Mouse (Mus musculus) forebrain, embryonic 14.5 days (tissue): ENCODE results near the gene Bcas3. TPM values are rescaled to one million over a fixed set of nuclear protein-coding genes. Genes with fewer than 3 reads are reported as not detected.

Experiments used
- ATAC-seq: fragments of 200-750 bp; cut with Nextera tagmentation; 2 replicates; pipeline ENCODE4 v1.8.0; 2017; ENCODE audit warnings: mild to moderate bottlenecking, moderate library complexity
- DNase-seq: peaks from one replicate; pipeline ENCODE4 v3.0.0-alpha.2; 2015; ENCODE audit warnings: low spot score
- H3K27ac ChIP-seq: fragments of 300-500 bp; sonication (generic); 2 replicates; pipeline ENCODE4 v1.5.1; 2014; ENCODE audit warnings: low read depth, mild to moderate bottlenecking, control low read depth, low read length, moderate library complexity
- H3K27me3 ChIP-seq: fragments of 300-500 bp; sonication (generic); replicated peaks from 2 replicates; pipeline ENCODE4 v1.6.1; 2014; ENCODE audit warnings: low read length, control low read depth, mixed read lengths; ENCODE audit not compliant: control insufficient read depth, insufficient read depth
- H3K36me3 ChIP-seq: fragments of 300-500 bp; sonication (generic); 2 replicates; pipeline ENCODE4 v1.6.1; 2014; ENCODE audit warnings: low read length, control low read depth; ENCODE audit not compliant: control insufficient read depth, insufficient read depth
- H3K4me1 ChIP-seq: fragments of 300-500 bp; sonication (generic); 2 replicates; pipeline ENCODE4 v1.6.1; 2014; ENCODE audit warnings: antibody characterized with exemption, low read length, control low read depth; ENCODE audit not compliant: control insufficient read depth, insufficient read depth
- H3K4me2 ChIP-seq: fragments of 300-500 bp; sonication (generic); 2 replicates; pipeline ENCODE4 v1.6.1; 2014; ENCODE audit warnings: mild to moderate bottlenecking, control low read depth, low read length
- H3K4me3 ChIP-seq: fragments of 300-500 bp; sonication (generic); 2 replicates; pipeline ENCODE4 v1.5.1; 2014; ENCODE audit warnings: low read depth, low read length, control low read depth
- H3K9ac ChIP-seq: fragments of 300-500 bp; sonication (generic); 2 replicates; pipeline ENCODE4 v1.6.1; 2014; ENCODE audit warnings: mild to moderate bottlenecking, low read length, control low read depth, moderate library complexity
- H3K9me3 ChIP-seq: fragments of 300-500 bp; sonication (generic); replicated peaks from 2 replicates; pipeline ENCODE4 v1.6.1; 2016; ENCODE audit warnings: low read length, control low read depth, mixed read lengths; ENCODE audit not compliant: control insufficient read depth
- WGBS: fragments of 180-500 bp; shearing (Covaris S2); extraction: QIAGEN DNeasy Blood & Tissue Kit; methylation state at CpG from one replicate; pipeline ENCODE4 v1.1.7; 2014; 5-methylcytosine and 5-hydroxymethylcytosine counted together
- polyA plus RNA-seq: library from polyadenylated mRNA; unstranded; fragments of >200 nt; fragmentation: Nextera tagmentation; extraction: Ambion mirVana; gene quantifications from 2 replicates; pipeline ENCODE4 v1.2.1, GENCODE M21; 2014

Gene Bcas3
- polyA plus RNA-seq, 1 experiment from 2014 or later, result 27.5 TPM

DNA sequence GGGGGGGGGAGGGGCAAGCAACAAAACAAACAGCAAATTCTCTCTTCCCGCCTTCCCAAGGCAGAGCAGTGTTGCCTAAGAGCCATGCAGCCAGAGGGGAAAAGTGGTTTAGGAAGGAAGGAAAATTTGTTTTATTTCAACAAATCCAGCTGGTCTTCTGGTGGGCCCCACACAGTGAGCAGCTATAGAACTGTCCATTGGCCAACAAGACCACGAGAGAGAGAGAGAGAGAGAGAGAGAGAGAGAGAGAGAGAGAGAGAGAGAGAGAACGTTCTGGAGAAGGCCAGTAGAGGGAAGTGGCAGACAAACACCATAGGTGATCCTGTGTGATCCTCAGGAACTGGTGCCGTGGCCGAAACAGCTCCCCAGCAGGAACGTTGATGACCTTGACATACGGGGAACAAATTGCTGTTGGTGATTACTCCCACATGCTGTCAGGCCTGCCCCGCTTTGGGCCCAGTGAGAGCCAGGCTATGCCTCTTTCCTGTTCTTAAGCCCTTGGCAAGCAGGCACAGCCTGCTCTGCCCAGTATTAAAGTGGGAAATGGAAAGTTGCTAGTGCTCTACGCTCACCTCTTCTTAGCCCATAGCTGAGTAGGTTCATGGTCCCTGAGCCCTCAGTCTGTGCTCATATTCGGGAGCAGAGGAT, 323.5 kb downstream of the Bcas3 start:
- ATAC-seq (no peak), DNase-seq (no peak)
- H3K9ac ChIP-seq, result no peak overlapping the region
- H3K4me1 ChIP-seq, result peaks cover 13% of the 10 kb centered on the region
- H3K27me3 ChIP-seq, result no peaks in the 10 kb centered on the region
- H3K9me3 ChIP-seq, result no peaks in the 10 kb centered on the region
- 75% methylated on average over 10 of the region's 10 CpGs for WGBS
- no peaks in the 10 kb centered on the region for H3K36me3 ChIP-seq
- no peak overlapping the region for H3K27ac ChIP-seq
- no peak overlapping the region for H3K4me3 ChIP-seq
- no peak overlapping the region for H3K4me2 ChIP-seq

DNA sequence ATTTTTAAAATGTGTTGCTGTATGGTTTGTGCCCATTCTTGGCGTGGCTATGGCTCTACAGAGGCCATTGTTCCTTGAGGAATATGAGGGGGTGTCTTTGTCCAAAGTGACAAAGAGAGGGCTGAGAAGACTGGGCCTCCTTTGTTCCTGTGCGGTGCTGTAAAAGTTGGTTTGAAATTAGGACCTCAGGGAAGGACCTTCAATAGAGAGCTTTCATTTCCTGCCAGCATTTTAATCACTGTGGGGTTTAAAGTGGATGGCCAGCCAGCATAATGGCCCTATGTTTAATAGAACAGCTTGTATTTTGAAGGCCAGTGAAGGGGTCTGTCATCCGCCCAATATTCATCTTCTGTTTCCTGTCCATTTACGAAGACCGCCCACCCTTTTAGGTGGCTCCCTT, 325.7 kb downstream of the Bcas3 start:
- Histone ChIP-seq H3K4me1 (peaks cover 13% of the 10 kb centered on the region), H3K27me3 (no peaks in the 10 kb centered on the region), H3K4me2 (no peak overlapping the region), H3K4me3 (no peak overlapping the region), H3K36me3 (no peaks in the 10 kb centered on the region), H3K9ac (no peak overlapping the region), H3K9me3 (no peaks in the 10 kb centered on the region), H3K27ac (no peak overlapping the region; the same call in 1 of the 2 replicates)
- ATAC-seq (peak; percentile 62; the same call in 1 of the 2 replicates), DNase-seq (peak; percentile 68)
- WGBS, result 19% methylated on average over 5 of the region's 5 CpGs

DNA sequence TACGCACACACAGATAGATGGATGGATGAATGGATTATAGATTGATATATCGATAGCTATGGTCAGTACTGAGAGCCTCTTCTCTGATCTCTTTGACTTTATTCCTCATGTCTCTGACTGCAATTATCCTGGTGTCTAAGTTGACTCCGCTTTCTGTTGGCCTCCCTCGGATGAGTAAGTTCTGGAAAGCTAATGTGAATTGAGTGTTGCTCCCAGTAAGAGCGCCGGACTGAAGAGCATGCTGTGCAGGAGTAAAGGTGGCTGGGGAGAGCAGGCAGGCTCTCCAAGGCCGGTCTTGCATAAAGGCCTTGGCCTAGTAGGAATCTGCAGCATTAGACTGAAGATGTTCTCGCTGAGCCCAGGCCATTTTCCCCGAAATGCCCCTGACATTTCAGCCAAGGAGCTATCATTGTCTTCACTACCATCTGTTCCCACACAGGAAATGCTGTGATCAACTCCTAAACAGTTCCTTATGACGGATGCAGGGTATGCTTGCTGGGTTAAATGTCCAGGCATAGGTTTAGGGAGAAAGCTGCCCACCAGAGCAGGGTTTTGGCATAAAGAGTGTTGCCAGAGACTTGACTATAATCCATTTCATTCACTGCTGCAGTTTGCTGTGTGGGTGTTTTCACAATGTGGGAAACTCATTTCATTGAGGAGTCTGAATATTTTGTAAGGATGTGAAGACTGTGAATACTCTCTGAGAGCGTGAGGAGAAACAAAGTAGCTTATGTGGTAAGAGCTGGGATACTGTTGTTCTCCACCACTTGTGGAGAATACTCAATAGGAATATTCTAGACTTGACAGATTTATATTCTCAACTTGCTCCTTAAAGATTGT, 328.8 kb downstream of the Bcas3 start:
- WGBS, result 89% methylated on average over 11 of the region's 11 CpGs
- Histone ChIP-seq H3K27ac (no peak overlapping the region), H3K9me3 (no peaks in the 10 kb centered on the region), H3K4me1 (peaks cover 11% of the 10 kb centered on the region), H3K9ac (no peak overlapping the region), H3K4me2 (no peak overlapping the region), H3K4me3 (no peak overlapping the region), H3K27me3 (no peaks in the 10 kb centered on the region), H3K36me3 (no peaks in the 10 kb centered on the region)
- ATAC-seq (no peak), DNase-seq (no peak)

DNA sequence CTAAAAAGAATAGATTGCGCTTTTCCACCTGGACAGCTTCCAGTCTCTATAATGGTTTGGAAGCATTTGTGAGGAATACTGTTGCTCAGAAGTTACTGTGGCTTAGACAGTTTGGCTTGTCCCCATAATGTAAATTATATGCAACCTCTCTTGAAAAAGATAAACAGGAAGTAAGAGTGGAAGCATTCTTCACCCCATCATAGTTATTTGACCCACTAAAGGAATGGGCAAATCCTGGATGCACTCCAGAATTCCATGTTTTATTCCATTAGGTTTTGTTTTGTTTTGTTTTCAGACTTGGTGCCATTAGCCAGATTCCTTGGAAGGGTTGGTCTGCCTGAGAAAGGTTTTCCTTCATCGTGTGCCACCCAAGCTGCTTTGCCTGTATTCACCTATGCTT, 332.0 kb downstream of the Bcas3 start:
- H3K4me3 ChIP-seq, result no peak overlapping the region
- no peaks in the 10 kb centered on the region for H3K36me3 ChIP-seq
- 89% methylated on average over 2 of the region's 2 CpGs for WGBS
- H3K9me3 ChIP-seq, result no peaks in the 10 kb centered on the region
- H3K27ac ChIP-seq, result no peak overlapping the region
- no peaks in the 10 kb centered on the region; the same call in 1 of the 2 replicates for H3K4me1 ChIP-seq
- no peak for DNase-seq
- H3K4me2 ChIP-seq, result no peak overlapping the region
- no peak overlapping the region for H3K9ac ChIP-seq
- no peaks in the 10 kb centered on the region for H3K27me3 ChIP-seq
- ATAC-seq, result no peak

DNA sequence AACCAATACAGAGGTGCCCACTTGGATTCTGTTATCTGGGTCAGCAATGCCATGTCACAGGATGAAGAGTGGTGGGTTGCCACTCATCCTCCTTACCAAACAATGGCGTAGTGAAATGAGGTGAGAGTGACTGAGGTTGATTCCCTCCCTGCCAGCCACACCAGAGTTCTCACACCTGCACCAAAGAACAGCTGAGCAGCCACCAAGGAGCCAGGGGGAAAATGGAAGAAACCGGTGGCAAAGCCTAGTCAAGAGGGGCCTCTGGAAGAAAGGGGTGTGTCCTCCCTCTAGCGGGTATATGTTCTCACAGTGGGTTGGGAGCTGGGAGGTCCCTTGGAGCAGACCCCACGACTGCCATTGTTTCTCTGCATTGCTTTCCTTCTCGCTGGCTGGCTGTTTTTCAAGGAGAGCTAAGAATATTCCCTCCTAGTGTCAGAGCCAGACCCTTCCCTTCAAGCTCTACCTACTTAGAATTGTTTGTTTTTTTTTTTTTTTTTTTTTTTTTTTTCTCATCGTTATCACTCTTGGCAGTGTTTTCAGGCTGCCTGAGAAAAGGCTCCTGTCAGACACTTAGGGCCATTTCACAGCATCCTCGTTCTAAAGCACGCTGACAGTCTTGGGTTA, 335.0 kb downstream of the Bcas3 start:
- H3K4me3 ChIP-seq, result no peak overlapping the region
- ATAC-seq (no peak), DNase-seq (peak; percentile 8)
- H3K9ac ChIP-seq, result no peak overlapping the region
- no peaks in the 10 kb centered on the region for H3K27me3 ChIP-seq
- no peak overlapping the region for H3K27ac ChIP-seq
- H3K4me1 ChIP-seq, result no peaks in the 10 kb centered on the region; the same call in 1 of the 2 replicates
- H3K36me3 ChIP-seq, result no peaks in the 10 kb centered on the region
- no peak overlapping the region for H3K4me2 ChIP-seq
- no peaks in the 10 kb centered on the region for H3K9me3 ChIP-seq
- WGBS, result 38% methylated on average over 8 of the region's 8 CpGs

DNA sequence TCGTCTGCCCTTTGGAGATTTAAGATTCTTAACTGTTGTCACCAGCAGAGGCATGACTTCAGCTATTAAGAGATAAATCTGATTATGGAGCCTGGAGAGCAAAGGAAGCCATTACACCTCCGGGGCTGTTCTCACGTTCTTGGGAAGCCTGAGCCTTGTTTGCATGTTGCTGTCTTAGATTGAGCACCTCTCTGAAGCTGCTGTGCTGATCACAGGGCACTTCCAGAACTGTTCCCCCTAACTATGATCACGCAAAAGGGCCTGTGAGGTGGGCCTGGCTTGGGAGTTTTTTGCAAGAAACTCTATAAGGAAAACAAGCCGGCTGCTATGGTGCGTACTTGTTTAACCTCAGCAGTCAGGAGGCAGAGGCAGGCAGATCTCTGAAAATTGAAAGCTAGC, 335.5 kb downstream of the Bcas3 start:
- no peak overlapping the region for H3K4me3 ChIP-seq
- H3K9me3 ChIP-seq, result no peaks in the 10 kb centered on the region
- H3K27ac ChIP-seq, result no peak overlapping the region
- H3K27me3 ChIP-seq, result no peaks in the 10 kb centered on the region
- H3K36me3 ChIP-seq, result no peaks in the 10 kb centered on the region
- no peaks in the 10 kb centered on the region; the same call in 1 of the 2 replicates for H3K4me1 ChIP-seq
- no peak overlapping the region for H3K9ac ChIP-seq
- no peak for ATAC-seq
- WGBS, result 80% methylated on average over 6 of the region's 6 CpGs
- no peak overlapping the region for H3K4me2 ChIP-seq
- no peak for DNase-seq

DNA sequence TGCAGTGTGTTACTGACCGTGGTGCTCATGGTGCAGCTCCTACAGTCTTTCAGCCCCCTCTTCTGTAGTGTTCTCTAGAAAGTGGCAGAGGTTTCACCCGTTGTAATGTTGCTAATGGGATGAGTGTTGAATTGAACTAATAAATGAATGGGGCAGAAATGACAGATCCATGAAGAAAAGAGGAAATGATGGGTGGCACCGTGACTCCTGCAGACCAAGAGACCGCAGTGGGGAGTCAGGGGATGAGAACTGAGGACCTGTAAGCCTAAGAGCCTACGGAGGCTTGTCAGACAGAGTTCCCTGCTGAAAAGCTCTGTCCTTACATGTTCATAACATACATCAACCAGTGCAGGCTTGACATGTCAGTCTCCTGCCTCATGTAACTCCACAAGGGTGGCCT, 336.3 kb downstream of the Bcas3 start:
- ATAC-seq (no peak), DNase-seq (no peak)
- Histone ChIP-seq H3K36me3 (no peaks in the 10 kb centered on the region), H3K4me3 (no peak overlapping the region), H3K4me2 (no peak overlapping the region), H3K27ac (no peak overlapping the region), H3K27me3 (no peaks in the 10 kb centered on the region), H3K4me1 (no peaks in the 10 kb centered on the region; the same call in 1 of the 2 replicates), H3K9ac (no peak overlapping the region), H3K9me3 (no peaks in the 10 kb centered on the region)
- 91% methylated on average over 5 of the region's 5 CpGs for WGBS

DNA sequence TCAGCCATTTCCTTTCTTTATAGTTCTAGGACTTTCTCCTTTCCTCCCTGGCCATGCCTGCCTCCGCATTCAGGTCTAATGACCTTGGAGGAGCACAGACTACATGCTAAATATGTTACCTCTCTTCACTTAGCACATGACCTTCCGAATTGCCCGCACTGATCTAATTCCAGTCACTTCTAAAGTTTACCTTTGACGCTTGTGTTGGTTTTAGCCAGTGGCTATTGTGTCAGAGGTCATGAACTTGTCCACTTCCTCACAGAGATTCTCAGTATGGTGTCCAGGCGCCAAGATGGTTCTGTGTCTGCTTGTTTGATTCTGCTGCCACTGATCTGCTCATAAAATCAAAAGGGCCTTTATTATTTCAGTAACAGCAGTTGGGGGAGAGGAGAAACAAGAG, 338.3 kb downstream of the Bcas3 start:
- H3K27ac ChIP-seq, result no peak overlapping the region
- no peak overlapping the region for H3K9ac ChIP-seq
- H3K27me3 ChIP-seq, result 0 out of 2 replicates have a peak, but pooled peaks cover 3% of the 10 kb centered on the region
- DNase-seq (no peak), ATAC-seq (no peak)
- no peak overlapping the region for H3K4me3 ChIP-seq
- H3K4me1 ChIP-seq, result no peaks in the 10 kb centered on the region; the same call in 1 of the 2 replicates
- no peak overlapping the region for H3K4me2 ChIP-seq
- H3K9me3 ChIP-seq, result no peaks in the 10 kb centered on the region
- H3K36me3 ChIP-seq, result no peaks in the 10 kb centered on the region
- WGBS, result 77% methylated on average over 5 of the region's 5 CpGs
